Mouse (Mus musculus) layer of hippocampus, postnatal 25 days (tissue): ENCODE data around the gene Bcl7c. TPM values are rescaled to one million over a fixed set of nuclear protein-coding genes. Genes with fewer than 3 reads are reported as not detected.

Experiments
- microRNA-seq, 2 experiments: library from miRNA; unstranded; fragments of <30 nt; microRNA quantifications; one replicate each; pipeline ENCODE4 v1.2.0; 2021
- total RNA-seq, 2 experiments: library from RNA; stranded (reverse); gene quantifications; 2 replicates each; pipeline ENCODE4 v1.2.3; 2021

Bcl7c gene
- total RNA-seq, 2 experiments from 2014 or later = 24.0 to 25.7 TPM

Small RNA genes within 50 kb of the gene (microRNA-seq; reads per million reads assigned to microRNA genes)
- gene Mir762 = 0 reads per million in 2 experiments

Other genes starting within 250 kb of the Bcl7c start
- gene Prr14, start 249.3 kb downstream of the Bcl7c start, total RNA-seq = 10 to 100 TPM; 26.4 to 33.9 TPM
- gene Fbrs, start 229.7 kb downstream of the Bcl7c start, total RNA-seq = 10 to 100 TPM; 50.9 to 65.3 TPM
- 100 to 1,000 TPM in 1 of 2 experiments, 10 to 100 TPM in 1; 88.9 to 125 TPM for gene Srcap, start 196.9 kb downstream of the Bcl7c start, total RNA-seq
- gene Gm42715, start 189.3 kb downstream of the Bcl7c start, total RNA-seq = 1 to 10 TPM; 6.0 to 9.2 TPM
- 1 to 10 TPM in 1 of 2 experiments, not detected in 1; 1.8 TPM for gene Tmem265, start 147.5 kb downstream of the Bcl7c start, total RNA-seq
- 10 to 100 TPM; 77.2 to 82.3 TPM for gene Phkg2, start 135.6 kb downstream of the Bcl7c start, total RNA-seq
- gene Ccdc189, start 120.3 kb downstream of the Bcl7c start, total RNA-seq = 10 to 100 TPM in 1 of 2 experiments, 1 to 10 TPM in 1; 10.0 to 11.1 TPM
- gene Rnf40, start 120.2 kb downstream of the Bcl7c start, total RNA-seq = 10 to 100 TPM; 67.2 to 80.8 TPM
- 10 to 100 TPM; 21.3 to 23.3 TPM for gene Zfp629, start 93.1 kb downstream of the Bcl7c start, total RNA-seq
- gene Ctf1, start 3.8 kb upstream of the Bcl7c start, total RNA-seq = 1 to 10 TPM; 2.4 TPM
- gene Ctf2, start 23.2 kb upstream of the Bcl7c start, total RNA-seq = not detected
- 10 to 100 TPM; 63.4 to 66.7 TPM for gene Fbxl19, start 35.6 kb upstream of the Bcl7c start, total RNA-seq
- gene Orai3, start 60.9 kb upstream of the Bcl7c start, total RNA-seq = 10 to 100 TPM; 28.7 to 33.2 TPM
- 10 to 100 TPM; 35.1 to 50.0 TPM for gene Setd1a, start 67.7 kb upstream of the Bcl7c start, total RNA-seq
- gene Gm49388, start 76.7 kb upstream of the Bcl7c start, total RNA-seq = 1 to 10 TPM; 3.7 to 5.7 TPM
- gene Hsd3b7, start 91.7 kb upstream of the Bcl7c start, total RNA-seq = 1 to 10 TPM; 4.5 to 5.3 TPM
- 10 to 100 TPM; 59.9 to 62.5 TPM for gene Stx4a, start 115.4 kb upstream of the Bcl7c start, total RNA-seq
- gene Stx1b, start 115.6 kb upstream of the Bcl7c start, total RNA-seq = 100 to 1,000 TPM; 329 to 362 TPM
- gene Zfp646, start 167.3 kb upstream of the Bcl7c start, total RNA-seq = 10 to 100 TPM; 30.8 to 31.3 TPM
- 10 to 100 TPM; 20.4 to 25.8 TPM for gene Zfp668, start 167.9 kb upstream of the Bcl7c start, total RNA-seq
- gene Prss53, start 182.0 kb upstream of the Bcl7c start, total RNA-seq = 1 to 10 TPM; 1.9 to 2.6 TPM
- gene Gm21974, start 186.5 kb upstream of the Bcl7c start, total RNA-seq = not detected
- gene Vkorc1, start 186.7 kb upstream of the Bcl7c start, total RNA-seq = 10 to 100 TPM; 21.6 to 30.4 TPM
- gene Bckdk, start 195.1 kb upstream of the Bcl7c start, total RNA-seq = 10 to 100 TPM; 41.4 to 51.6 TPM
- 10 to 100 TPM; 27.8 to 33.9 TPM for gene Kat8, start 203.6 kb upstream of the Bcl7c start, total RNA-seq
- under 1 TPM; 0.35 to 0.52 TPM for gene Prss8, start 221.2 kb upstream of the Bcl7c start, total RNA-seq
- gene Prss36, start 237.8 kb upstream of the Bcl7c start, total RNA-seq = 10 to 100 TPM; 10.6 to 13.5 TPM